Mouse (Mus musculus) WW6 (cell line): ENCODE measurements around the gene 4933434E20Rik.

Experiments
- DNase-seq: peaks from one replicate; pipeline ENCODE4 v3.0.0-alpha.2; 2013; ENCODE audit warnings: low read depth, low spot score

The 4933434E20Rik gene

DNA sequence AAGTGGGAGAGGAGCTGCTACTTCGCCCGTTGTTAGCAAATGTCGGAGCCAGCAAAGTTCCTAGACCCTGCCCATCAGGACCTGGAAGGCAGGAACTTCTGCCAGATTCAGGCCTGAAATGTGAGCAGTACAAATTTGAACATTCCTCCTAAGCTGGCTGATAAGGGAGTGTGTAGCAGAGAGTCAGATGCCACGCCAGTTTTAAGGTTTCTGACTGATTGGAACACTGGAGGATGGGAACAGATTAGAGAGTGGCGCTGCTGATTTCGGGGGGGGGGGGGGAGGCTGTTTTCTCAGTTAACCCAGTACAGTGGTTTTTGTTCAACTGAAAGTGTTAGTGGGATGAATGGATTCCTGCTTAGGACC lies 29.0 kb downstream of the 4933434E20Rik start:
- no peak for DNase-seq

DNA sequence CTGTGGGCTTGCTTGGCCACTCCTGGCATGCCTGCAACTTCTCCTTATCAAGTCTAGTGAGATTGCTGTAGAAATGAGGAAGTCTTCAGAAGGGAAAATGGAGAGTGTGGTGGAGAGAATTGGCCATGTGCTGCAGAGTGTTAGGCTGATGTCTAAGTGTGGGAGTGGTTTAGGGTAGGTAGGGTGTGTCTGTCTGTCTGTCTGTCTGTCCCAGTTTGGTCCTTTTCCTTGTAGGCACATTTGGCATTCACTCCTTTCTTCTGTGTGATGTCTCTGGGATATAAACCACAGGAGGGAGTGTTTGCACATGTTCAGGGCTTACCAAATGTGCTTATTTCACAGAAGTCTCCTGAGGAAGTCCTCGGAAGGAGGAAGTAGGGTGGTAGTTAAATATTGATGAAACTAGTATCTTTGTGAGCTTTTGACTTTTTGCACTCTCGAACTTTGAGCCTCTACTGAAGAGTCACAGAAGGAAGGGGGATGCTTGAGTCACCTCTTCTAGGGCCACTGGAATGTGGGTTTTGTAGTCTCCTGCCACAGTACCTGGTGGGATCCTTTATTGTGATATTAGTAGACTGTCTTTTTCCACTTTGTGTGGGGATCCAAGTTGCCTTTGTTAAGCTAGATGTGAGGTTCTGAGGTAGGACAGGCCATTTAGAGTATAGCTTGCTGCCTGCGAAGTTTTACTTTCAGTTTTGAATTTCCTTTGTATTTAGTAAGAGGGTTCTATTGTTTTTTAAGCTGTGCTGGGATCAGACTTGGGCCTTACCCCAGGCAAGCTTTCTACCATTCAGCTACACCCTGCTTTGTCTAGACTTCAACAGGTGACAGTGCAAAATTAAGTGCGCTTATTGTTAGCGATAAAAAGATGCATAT lies 30.2 kb downstream of the 4933434E20Rik start:
- DNase-seq, result no peak

- DNase-seq, result no peak
These were observed 31.6 kb downstream of the 4933434E20Rik start for GRCm38 (mm10) chr3:90083034-90083433.

- DNase-seq, result no peak
These were observed 32.4 kb downstream of the 4933434E20Rik start for GRCm38 (mm10) chr3:90083698-90084324.

- no peak for DNase-seq
These were observed 33.4 kb downstream of the 4933434E20Rik start for GRCm38 (mm10) chr3:90084790-90085189.

GRCm38 (mm10) chr3:90085281-90085680 lies 33.8 kb downstream of the 4933434E20Rik start:
- no peak for DNase-seq

GRCm38 (mm10) chr3:90086068-90086467 lies 34.6 kb downstream of the 4933434E20Rik start:
- DNase-seq, result no peak

GRCm38 (mm10) chr3:90088617-90089016 lies 37.2 kb downstream of the 4933434E20Rik start:
- DNase-seq, result no peak

DNA sequence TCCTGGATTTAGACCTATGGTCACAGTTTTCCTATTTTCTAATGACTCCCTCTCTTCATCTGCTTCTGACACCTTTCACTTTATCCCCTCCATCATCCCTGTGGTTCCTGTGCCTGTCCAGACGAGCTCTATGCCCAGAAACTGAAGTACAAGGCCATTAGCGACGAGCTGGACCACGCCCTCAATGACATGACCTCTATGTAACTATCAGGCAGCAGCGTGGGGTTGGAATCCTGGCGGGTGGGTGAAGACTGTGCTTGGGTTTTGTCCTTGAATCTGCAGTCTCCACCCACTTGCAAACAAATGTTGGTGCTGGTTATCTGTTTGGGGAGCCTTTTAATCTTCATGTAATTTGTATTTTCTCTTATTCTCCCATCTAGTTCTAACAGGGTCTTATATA lies 39.5 kb downstream of the 4933434E20Rik start:
- no peak for DNase-seq

DNA sequence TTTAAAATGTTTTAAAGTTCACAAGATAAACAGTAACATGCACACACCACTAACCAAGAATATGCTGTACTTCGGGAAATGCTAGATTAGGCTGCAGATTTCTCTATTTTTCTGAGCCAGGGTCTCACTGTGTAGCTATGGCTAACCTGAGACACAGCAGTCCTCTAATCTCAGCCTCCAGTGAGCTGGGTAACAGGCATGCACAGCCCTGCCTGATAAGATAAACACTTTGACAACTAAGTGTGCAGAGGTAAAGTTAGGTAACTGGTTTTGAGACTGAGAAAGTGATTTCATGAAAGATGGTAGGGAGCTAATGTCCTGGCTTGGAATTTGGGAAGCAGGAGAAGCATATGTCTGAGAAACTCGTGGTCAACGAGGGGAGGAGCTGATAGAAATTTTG lies 43.0 kb downstream of the 4933434E20Rik start:
- DNase-seq, result no peak

GRCm38 (mm10) chr3:90097928-90098327 lies 46.5 kb downstream of the 4933434E20Rik start:
- DNase-seq, result no peak

DNA sequence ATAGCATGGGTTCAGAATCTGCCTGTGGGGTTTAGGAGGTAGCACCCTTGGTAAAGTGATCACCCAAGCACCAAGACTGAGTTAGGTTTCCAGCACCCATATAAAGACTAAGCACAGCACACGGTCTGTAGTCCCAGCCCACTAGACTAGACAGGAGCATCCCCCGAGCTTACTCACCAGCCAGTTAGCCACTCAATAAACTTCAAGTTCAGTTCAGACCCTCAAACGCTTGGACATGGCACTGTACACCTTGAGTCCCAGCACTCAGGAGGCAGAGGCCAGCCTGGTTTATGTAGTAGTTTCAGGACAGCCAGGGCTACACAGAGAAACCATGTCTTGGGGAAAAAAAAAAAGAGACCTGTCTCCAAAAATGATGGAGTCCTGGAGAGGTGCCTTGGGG lies 49.6 kb downstream of the 4933434E20Rik start:
- DNase-seq, result no peak

- no peak for DNase-seq
These were observed 50.2 kb downstream of the 4933434E20Rik start for GRCm38 (mm10) chr3:90101673-90102072.

DNA sequence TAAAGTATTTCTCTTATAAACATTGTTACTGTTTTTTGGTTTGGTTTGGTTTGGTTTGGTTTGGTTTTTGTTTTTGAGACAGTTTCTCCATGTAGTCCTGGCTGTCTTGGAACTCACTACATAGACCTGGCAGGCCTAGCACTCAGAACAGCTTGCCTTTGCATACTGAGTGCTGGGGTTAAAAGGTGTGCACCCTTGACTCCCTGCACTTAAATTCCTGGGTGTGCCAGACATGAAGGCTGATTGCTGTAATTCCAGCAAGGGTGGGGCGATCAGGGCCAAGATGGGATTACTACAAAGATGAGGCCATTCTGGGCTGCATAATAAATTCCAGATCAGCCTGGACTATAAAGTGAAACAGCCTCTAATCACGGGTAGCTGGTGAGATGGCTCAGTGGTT lies 50.8 kb downstream of the 4933434E20Rik start:
- no peak for DNase-seq

GRCm38 (mm10) chr3:90103176-90103575 lies 51.7 kb downstream of the 4933434E20Rik start:
- no peak for DNase-seq

GRCm38 (mm10) chr3:90103938-90104337 lies 52.5 kb downstream of the 4933434E20Rik start, which contains the start of gene Nup210l:
Gene Nup210l (plus strand): TSS chr3:90104132.
- no peak for DNase-seq

DNA sequence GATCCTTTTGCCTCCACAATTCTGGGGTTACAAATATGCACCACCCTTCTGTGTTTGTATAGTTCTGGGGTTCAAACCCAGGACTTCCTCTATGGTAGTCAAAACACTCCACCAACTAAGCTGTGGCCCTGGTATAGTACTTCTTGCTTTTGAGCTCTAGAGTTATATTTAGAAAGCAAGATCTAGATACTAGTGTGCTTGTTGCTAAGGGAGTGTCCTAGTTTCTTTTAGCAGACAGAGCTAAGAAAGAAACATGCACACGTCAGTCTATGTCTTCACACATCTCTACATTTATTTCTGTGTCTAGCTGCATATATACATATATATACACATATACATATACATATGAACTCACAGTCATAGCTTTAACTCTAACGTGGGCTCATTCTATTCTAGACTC lies 60.3 kb downstream of the 4933434E20Rik start:
- no peak for DNase-seq

- DNase-seq, result no peak
These were observed 62.9 kb downstream of the 4933434E20Rik start for GRCm38 (mm10) chr3:90114342-90114741.

DNA sequence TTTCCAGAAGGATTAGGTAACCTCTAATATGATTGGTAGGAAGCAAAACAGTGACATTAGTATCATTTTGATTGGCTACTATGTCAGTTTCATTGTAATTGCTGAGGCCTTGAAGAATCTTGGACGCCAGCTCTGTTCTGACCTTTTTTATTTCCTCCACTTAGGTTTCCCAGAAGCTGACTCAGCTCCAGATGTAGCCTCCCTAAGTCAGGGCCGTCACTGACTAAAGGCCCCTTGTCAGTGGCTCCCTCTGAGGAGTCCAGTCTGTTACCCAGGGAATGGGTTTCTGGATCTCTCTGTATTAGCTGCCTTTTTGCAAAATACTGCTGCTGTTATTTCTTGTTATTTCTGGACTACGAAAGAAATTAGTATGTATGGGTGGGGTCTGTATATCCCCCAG lies 64.1 kb downstream of the 4933434E20Rik start:
- DNase-seq, result no peak
